Mouse (Mus musculus) mesoderm, embryonic 11.5 days (tissue): ENCODE measurements around the gene Thnsl2.

ENCODE experiments used
- DNase-seq: peaks from one replicate; pipeline ENCODE4 v3.0.0-alpha.2; 2012; ENCODE audit warnings: low read depth, low spot score

The Thnsl2 gene

GRCm38 (mm10) chr6:71133559-71133958 lies 10.7 kb downstream of the Thnsl2 start:
- no peak for DNase-seq

GRCm38 (mm10) chr6:71131038-71131437 lies 13.2 kb downstream of the Thnsl2 start:
- DNase-seq = no peak

DNA sequence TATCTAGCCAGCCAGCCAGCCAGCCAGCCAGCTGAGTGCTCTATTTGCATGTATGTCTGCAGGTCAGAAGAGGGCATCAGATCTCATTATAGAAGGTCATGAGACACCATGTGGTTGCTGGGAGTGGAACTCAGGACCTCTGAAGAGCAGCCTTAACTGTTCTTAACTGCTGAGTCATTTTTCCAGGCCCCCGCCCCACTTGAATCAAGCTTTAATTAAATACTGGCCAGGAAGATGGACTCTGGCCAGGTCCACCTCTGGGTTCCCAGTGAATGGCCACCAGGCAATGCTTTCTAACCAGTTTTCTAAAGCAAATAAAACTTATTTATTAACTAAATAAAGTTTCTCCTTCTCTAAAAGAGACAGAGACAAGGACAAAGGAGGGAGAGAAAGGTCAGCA lies 14.0 kb downstream of the Thnsl2 start:
- no peak for DNase-seq

DNA sequence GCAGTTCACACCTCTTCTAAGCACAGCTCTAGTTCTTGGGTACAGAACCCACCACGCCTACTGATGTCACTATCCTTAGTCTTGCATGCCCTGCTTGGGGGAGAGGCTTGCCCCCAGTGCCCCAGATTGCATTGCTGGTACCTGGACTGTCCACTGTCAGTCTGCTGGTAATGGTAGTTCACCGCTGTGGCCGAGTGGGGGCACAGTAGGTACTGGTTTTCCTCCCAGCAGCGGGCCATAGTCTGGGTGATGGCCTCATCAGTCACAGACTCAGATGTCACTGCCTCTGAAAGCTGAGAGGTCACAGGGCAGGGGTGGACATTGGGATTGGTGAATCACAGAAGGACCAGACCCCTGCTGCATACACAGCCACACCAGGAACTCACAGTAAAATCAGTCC lies 15.2 kb downstream of the Thnsl2 start:
- DNase-seq = no peak

- no peak for DNase-seq
These were observed 17.9 kb downstream of the Thnsl2 start for GRCm38 (mm10) chr6:71126290-71126689.

- peak; percentile 88 for DNase-seq
These were observed 19.0 kb downstream of the Thnsl2 start for GRCm38 (mm10) chr6:71125043-71125893.

- no peak for DNase-seq
These were observed 24.5 kb downstream of the Thnsl2 start for GRCm38 (mm10) chr6:71119577-71120254.

- DNase-seq = peak; percentile 12
These were observed 32.7 kb downstream of the Thnsl2 start for GRCm38 (mm10) chr6:71111419-71112113.

- peak; percentile 15 for DNase-seq
These were observed 37.9 kb downstream of the Thnsl2 start for GRCm38 (mm10) chr6:71106170-71106945.

- DNase-seq = no peak
These were observed 48.1 kb downstream of the Thnsl2 start for GRCm38 (mm10) chr6:71096126-71096525.

GRCm38 (mm10) chr6:71094693-71095092 lies 49.5 kb downstream of the Thnsl2 start:
- no peak for DNase-seq

- no peak for DNase-seq
These were observed 50.6 kb downstream of the Thnsl2 start for GRCm38 (mm10) chr6:71093686-71094085.

- no peak for DNase-seq
These were observed 53.8 kb downstream of the Thnsl2 start for GRCm38 (mm10) chr6:71090475-71090874.

- DNase-seq = no peak
These were observed 54.5 kb downstream of the Thnsl2 start for GRCm38 (mm10) chr6:71089735-71090134.

- DNase-seq = no peak
These were observed 55.2 kb downstream of the Thnsl2 start for GRCm38 (mm10) chr6:71088992-71089391.

GRCm38 (mm10) chr6:71083441-71083840 lies 60.8 kb downstream of the Thnsl2 start:
- DNase-seq = no peak

GRCm38 (mm10) chr6:71082084-71082483 lies 62.2 kb downstream of the Thnsl2 start:
- DNase-seq = no peak

DNA sequence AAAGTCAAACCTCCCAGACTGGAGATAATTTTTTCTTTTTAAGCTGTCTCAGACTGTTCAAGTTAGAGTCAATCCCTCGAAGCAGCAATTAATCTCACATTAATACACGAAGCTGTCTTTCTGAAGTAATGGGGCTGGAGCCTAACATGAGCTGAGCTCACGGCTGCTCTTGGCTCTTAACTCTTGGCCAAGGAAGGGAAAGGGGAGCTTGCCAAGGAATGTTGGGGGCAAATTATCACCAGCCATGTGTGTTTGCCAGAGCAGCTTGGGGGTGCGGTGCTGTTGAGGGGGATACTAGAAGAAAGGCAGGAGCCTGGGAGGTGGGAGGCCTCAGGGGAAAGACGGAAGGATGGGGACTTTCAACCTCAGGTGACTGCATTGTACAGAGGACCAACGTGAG lies 63.0 kb downstream of the Thnsl2 start:
- no peak for DNase-seq
